Mouse (Mus musculus): ENCODE results near the gene Pam. TPM values are rescaled to one million over a fixed set of nuclear protein-coding genes. Genes with fewer than 3 reads are reported as not detected.
"Not testable (repeated sequence)": the region's sequence is repeated elsewhere in the genome, so short reads cannot be mapped to it uniquely, and the experiment has no call there.

Pam gene
- polyA plus RNA-seq, 1 experiment from 2014 or later = 77.3 TPM

GRCm38 (mm10) chr1:97962134-97962533 lies 133.3 kb downstream of the Pam start:
- no peaks in the 10 kb centered on the region for H3K4me1 ChIP-seq (ENCODE audit: control insufficient read depth, insufficient read depth, low read length)
- no peaks in the 10 kb centered on the region for H3K36me3 ChIP-seq (ENCODE audit: control insufficient read depth, insufficient read depth, low read length)
- no peak overlapping the region for H3K4me3 ChIP-seq (ENCODE audit: low read depth, low read length)
- no peaks in the 10 kb centered on the region for H3K27me3 ChIP-seq (ENCODE audit: control insufficient read depth, insufficient read depth, low read length)
- H3K4me2 ChIP-seq (replicated peaks; ENCODE audit: low read depth, low read length) = no peak overlapping the region
- no peak overlapping the region for H3K9ac ChIP-seq (replicated peaks; ENCODE audit: low read depth, low read length)
- no peaks in the 10 kb centered on the region for H3K9me3 ChIP-seq (ENCODE audit: control insufficient read depth, low read depth, low read length)
- no peak for ATAC-seq (ENCODE audit: insufficient number of reproducible peaks, insufficient read depth, low FRiP score, low read depth)
- 84% methylated on average over 7 of the region's 7 CpGs for WGBS
- no peak overlapping the region for H3K27ac ChIP-seq (ENCODE audit: low read length)

- H3K9ac ChIP-seq (replicated peaks; ENCODE audit: low read depth, low read length) = no peak overlapping the region
- H3K4me3 ChIP-seq (ENCODE audit: low read depth, low read length) = no peak overlapping the region
- no peak overlapping the region for H3K27ac ChIP-seq (ENCODE audit: low read length)
- no peak overlapping the region for H3K4me2 ChIP-seq (replicated peaks; ENCODE audit: low read depth, low read length)
- no peaks in the 10 kb centered on the region for H3K27me3 ChIP-seq (ENCODE audit: control insufficient read depth, insufficient read depth, low read length)
- H3K36me3 ChIP-seq (ENCODE audit: control insufficient read depth, insufficient read depth, low read length) = no peaks in the 10 kb centered on the region
- no peak for ATAC-seq (ENCODE audit: insufficient number of reproducible peaks, insufficient read depth, low FRiP score, low read depth)
- no peaks in the 10 kb centered on the region for H3K9me3 ChIP-seq (ENCODE audit: control insufficient read depth, low read depth, low read length)
- H3K4me1 ChIP-seq (ENCODE audit: control insufficient read depth, insufficient read depth, low read length) = no peaks in the 10 kb centered on the region
- 86% methylated on average over 3 of the region's 3 CpGs for WGBS
Observed at GRCm38 (mm10) chr1:97960681-97961080, 134.8 kb downstream of the Pam start.

DNA sequence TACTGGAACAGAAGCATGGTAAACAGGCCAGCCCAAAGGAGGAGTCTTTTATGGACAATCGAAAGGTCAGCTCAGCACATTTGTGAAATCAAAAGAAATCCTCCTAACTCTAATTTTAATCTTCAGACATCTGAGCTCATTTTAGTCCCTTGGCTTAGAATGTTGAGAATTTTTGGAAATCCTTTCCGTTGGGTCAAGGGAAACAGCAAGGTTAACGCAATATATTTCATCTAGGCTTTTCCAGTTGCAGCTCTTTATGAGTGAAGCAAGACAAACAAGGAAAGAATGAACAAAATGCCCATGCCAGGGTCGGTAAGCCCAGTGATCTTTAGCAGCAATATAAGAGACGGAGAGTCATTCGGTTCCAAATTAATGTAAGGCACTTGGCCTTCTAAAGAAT lies 135.3 kb downstream of the Pam start:
- no peak overlapping the region for H3K4me2 ChIP-seq (replicated peaks; ENCODE audit: low read depth, low read length)
- H3K36me3 ChIP-seq (ENCODE audit: control insufficient read depth, insufficient read depth, low read length) = no peaks in the 10 kb centered on the region
- no peak overlapping the region for H3K27ac ChIP-seq (ENCODE audit: low read length)
- H3K9me3 ChIP-seq (ENCODE audit: control insufficient read depth, low read depth, low read length) = no peaks in the 10 kb centered on the region
- H3K27me3 ChIP-seq (ENCODE audit: control insufficient read depth, insufficient read depth, low read length) = no peaks in the 10 kb centered on the region
- H3K4me1 ChIP-seq (ENCODE audit: control insufficient read depth, insufficient read depth, low read length) = no peaks in the 10 kb centered on the region
- no peak for ATAC-seq (ENCODE audit: insufficient number of reproducible peaks, insufficient read depth, low FRiP score, low read depth)
- H3K4me3 ChIP-seq (ENCODE audit: low read depth, low read length) = no peak overlapping the region
- H3K9ac ChIP-seq (replicated peaks; ENCODE audit: low read depth, low read length) = no peak overlapping the region
- WGBS = 84% methylated on average over 6 of the region's 6 CpGs

- no peaks in the 10 kb centered on the region for H3K27me3 ChIP-seq (ENCODE audit: control insufficient read depth, insufficient read depth, low read length)
- H3K4me3 ChIP-seq (ENCODE audit: low read depth, low read length) = no peak overlapping the region
- H3K27ac ChIP-seq (ENCODE audit: low read length) = no peak overlapping the region
- 82% methylated on average over 4 of the region's 4 CpGs for WGBS
- no peak for ATAC-seq (ENCODE audit: insufficient number of reproducible peaks, insufficient read depth, low FRiP score, low read depth)
- no peak overlapping the region for H3K9ac ChIP-seq (replicated peaks; ENCODE audit: low read depth, low read length)
- H3K36me3 ChIP-seq (ENCODE audit: control insufficient read depth, insufficient read depth, low read length) = no peaks in the 10 kb centered on the region
- no peak overlapping the region for H3K4me2 ChIP-seq (replicated peaks; ENCODE audit: low read depth, low read length)
- H3K4me1 ChIP-seq (ENCODE audit: control insufficient read depth, insufficient read depth, low read length) = no peaks in the 10 kb centered on the region
- H3K9me3 ChIP-seq (ENCODE audit: control insufficient read depth, low read depth, low read length) = no peaks in the 10 kb centered on the region
Observed at GRCm38 (mm10) chr1:97958759-97959158, 136.7 kb downstream of the Pam start.

DNA sequence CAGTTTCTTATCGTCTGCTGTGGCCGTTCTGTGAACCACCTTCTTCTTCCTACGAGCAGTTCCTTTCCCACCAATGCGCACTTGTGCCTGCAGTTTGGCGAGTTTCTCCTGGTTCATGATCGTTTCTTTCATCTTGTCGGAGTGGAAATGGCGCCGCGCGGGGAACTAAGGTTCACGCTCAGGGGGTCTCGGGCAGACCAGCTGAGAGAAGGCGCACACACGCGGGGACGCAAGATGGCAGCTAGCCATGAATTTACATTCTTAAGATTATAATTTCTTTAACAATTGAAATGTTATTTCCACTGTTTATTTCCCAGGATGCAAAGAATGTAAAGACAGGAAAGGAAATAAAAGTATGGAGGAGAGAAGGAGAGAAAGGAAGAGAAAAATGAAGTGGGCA lies 146.2 kb downstream of the Pam start:
- not testable (repeated sequence) for H3K9me3 ChIP-seq (ENCODE audit: control insufficient read depth, low read depth, low read length); H3K4me2 ChIP-seq (replicated peaks; ENCODE audit: low read depth, low read length); H3K4me3 ChIP-seq (ENCODE audit: low read depth, low read length); ATAC-seq (ENCODE audit: insufficient number of reproducible peaks, insufficient read depth, low FRiP score, low read depth); H3K9ac ChIP-seq (replicated peaks; ENCODE audit: low read depth, low read length); H3K27ac ChIP-seq (ENCODE audit: low read length); H3K27me3 ChIP-seq (ENCODE audit: control insufficient read depth, insufficient read depth, low read length); H3K36me3 ChIP-seq (ENCODE audit: control insufficient read depth, insufficient read depth, low read length); H3K4me1 ChIP-seq (ENCODE audit: control insufficient read depth, insufficient read depth, low read length)
- 89% methylated on average over 17 of the region's 17 CpGs for WGBS

- Histone ChIP-seq H3K4me1 (ENCODE audit: control insufficient read depth, insufficient read depth, low read length) (no peaks in the 10 kb centered on the region), H3K27ac (ENCODE audit: low read length) (no peak overlapping the region), H3K4me2 (replicated peaks; ENCODE audit: low read depth, low read length) (no peak overlapping the region), H3K9ac (replicated peaks; ENCODE audit: low read depth, low read length) (no peak overlapping the region), H3K36me3 (ENCODE audit: control insufficient read depth, insufficient read depth, low read length) (no peaks in the 10 kb centered on the region), H3K27me3 (ENCODE audit: control insufficient read depth, insufficient read depth, low read length) (no peaks in the 10 kb centered on the region), H3K9me3 (ENCODE audit: control insufficient read depth, low read depth, low read length) (no peaks in the 10 kb centered on the region), H3K4me3 (ENCODE audit: low read depth, low read length) (no peak overlapping the region)
- ATAC-seq (ENCODE audit: insufficient number of reproducible peaks, insufficient read depth, low FRiP score, low read depth) = no peak
- 78% methylated on average over 3 of the region's 3 CpGs for WGBS
Observed at GRCm38 (mm10) chr1:97947100-97947499, 148.3 kb downstream of the Pam start.

- no peak overlapping the region for H3K4me3 ChIP-seq (ENCODE audit: low read depth, low read length)
- 62% methylated on average over 4 of the region's 4 CpGs for WGBS
- no peaks in the 10 kb centered on the region for H3K9me3 ChIP-seq (ENCODE audit: control insufficient read depth, low read depth, low read length)
- H3K27ac ChIP-seq (ENCODE audit: low read length) = no peak overlapping the region
- no peaks in the 10 kb centered on the region for H3K27me3 ChIP-seq (ENCODE audit: control insufficient read depth, insufficient read depth, low read length)
- no peak overlapping the region for H3K9ac ChIP-seq (replicated peaks; ENCODE audit: low read depth, low read length)
- H3K36me3 ChIP-seq (ENCODE audit: control insufficient read depth, insufficient read depth, low read length) = no peaks in the 10 kb centered on the region
- no peak for ATAC-seq (ENCODE audit: insufficient number of reproducible peaks, insufficient read depth, low FRiP score, low read depth)
- H3K4me2 ChIP-seq (replicated peaks; ENCODE audit: low read depth, low read length) = no peak overlapping the region
- H3K4me1 ChIP-seq (ENCODE audit: control insufficient read depth, insufficient read depth, low read length) = no peaks in the 10 kb centered on the region
Observed at GRCm38 (mm10) chr1:97943908-97944608, 151.4 kb downstream of the Pam start.

- Histone ChIP-seq H3K9ac (replicated peaks; ENCODE audit: low read depth, low read length) (no peak overlapping the region), H3K4me1 (ENCODE audit: control insufficient read depth, insufficient read depth, low read length) (no peaks in the 10 kb centered on the region; the same call in 1 of the 2 replicates), H3K27me3 (ENCODE audit: control insufficient read depth, insufficient read depth, low read length) (no peaks in the 10 kb centered on the region), H3K36me3 (ENCODE audit: control insufficient read depth, insufficient read depth, low read length) (no peaks in the 10 kb centered on the region), H3K4me2 (replicated peaks; ENCODE audit: low read depth, low read length) (no peak overlapping the region), H3K27ac (ENCODE audit: low read length) (no peak overlapping the region), H3K4me3 (ENCODE audit: low read depth, low read length) (no peak overlapping the region), H3K9me3 (ENCODE audit: control insufficient read depth, low read depth, low read length) (no peaks in the 10 kb centered on the region)
- WGBS = 59% methylated on average over 4 of the region's 4 CpGs
- no peak for ATAC-seq (ENCODE audit: insufficient number of reproducible peaks, insufficient read depth, low FRiP score, low read depth)
Observed at GRCm38 (mm10) chr1:97943402-97943801, 152.0 kb downstream of the Pam start.

GRCm38 (mm10) chr1:97942966-97943365 lies 152.5 kb downstream of the Pam start:
- Histone ChIP-seq H3K9me3 (ENCODE audit: control insufficient read depth, low read depth, low read length) (no peaks in the 10 kb centered on the region), H3K4me3 (ENCODE audit: low read depth, low read length) (no peak overlapping the region), H3K9ac (replicated peaks; ENCODE audit: low read depth, low read length) (no peak overlapping the region), H3K4me2 (replicated peaks; ENCODE audit: low read depth, low read length) (no peak overlapping the region), H3K36me3 (ENCODE audit: control insufficient read depth, insufficient read depth, low read length) (no peaks in the 10 kb centered on the region), H3K4me1 (ENCODE audit: control insufficient read depth, insufficient read depth, low read length) (peaks cover 4% of the 10 kb centered on the region), H3K27ac (ENCODE audit: low read length) (no peak overlapping the region), H3K27me3 (ENCODE audit: control insufficient read depth, insufficient read depth, low read length) (no peaks in the 10 kb centered on the region)
- 34% methylated on average over 2 of the region's 2 CpGs for WGBS
- ATAC-seq (ENCODE audit: insufficient number of reproducible peaks, insufficient read depth, low FRiP score, low read depth) = no peak

All from stomach, embryonic 14.5 days (tissue).